Mouse (Mus musculus) layer of hippocampus, postnatal 25 days (tissue): Measurements from ENCODE around the gene Kif6. TPM values are rescaled to one million over a fixed set of nuclear protein-coding genes. Genes with fewer than 3 reads are reported as not detected.
A peak's percentile ranks its signal among the peaks of the same experiment; 100 is the strongest.

Experiments used
- DNase-seq, 2 experiments: peaks; one replicate each; pipeline ENCODE4 v3.0.0; 2022; ENCODE audit warnings: mixed read lengths in 2 of 2, low spot score in 1 of 2; ENCODE audit errors: extremely low spot score in 1 of 2
- total RNA-seq, 2 experiments: library from RNA; stranded (reverse); gene quantifications; 2 replicates each; pipeline ENCODE4 v1.2.3; 2021

The Kif6 gene
- total RNA-seq, 2 experiments from 2014 or later: 3.0 to 3.9 TPM

GRCm38 (mm10) chr17:49779576-49779975, 164.6 kb downstream of the Kif6 start:
- peak in 1 of 2 experiments; percentile 15 for DNase-seq

GRCm38 (mm10) chr17:49785851-49786250, 170.9 kb downstream of the Kif6 start:
- DNase-seq: no peak

DNA sequence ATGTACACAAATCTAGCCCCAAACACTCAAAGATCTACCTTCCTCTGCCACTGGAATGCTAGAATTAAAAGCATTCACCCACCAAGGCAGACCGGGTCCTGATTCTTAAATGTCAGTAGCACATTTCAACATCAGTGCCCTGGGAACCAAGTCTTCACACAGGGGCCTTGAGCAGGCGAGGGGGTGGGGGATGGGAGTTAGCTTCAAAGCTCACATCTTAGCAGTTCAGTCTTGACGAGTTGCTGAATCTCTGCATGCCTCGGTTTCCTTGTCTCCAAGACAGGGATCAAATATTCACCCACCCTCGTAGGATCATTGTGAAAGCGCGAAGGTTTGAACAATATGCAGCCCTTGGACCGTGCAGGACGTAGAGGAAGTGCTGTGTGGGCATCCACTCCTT, 172.4 kb downstream of the Kif6 start:
- no peak for DNase-seq

- DNase-seq: no peak
Measured at GRCm38 (mm10) chr17:49788187-49788974, 173.4 kb downstream of the Kif6 start.

- no peak for DNase-seq
Measured at GRCm38 (mm10) chr17:49791546-49791945, 176.6 kb downstream of the Kif6 start.

DNA sequence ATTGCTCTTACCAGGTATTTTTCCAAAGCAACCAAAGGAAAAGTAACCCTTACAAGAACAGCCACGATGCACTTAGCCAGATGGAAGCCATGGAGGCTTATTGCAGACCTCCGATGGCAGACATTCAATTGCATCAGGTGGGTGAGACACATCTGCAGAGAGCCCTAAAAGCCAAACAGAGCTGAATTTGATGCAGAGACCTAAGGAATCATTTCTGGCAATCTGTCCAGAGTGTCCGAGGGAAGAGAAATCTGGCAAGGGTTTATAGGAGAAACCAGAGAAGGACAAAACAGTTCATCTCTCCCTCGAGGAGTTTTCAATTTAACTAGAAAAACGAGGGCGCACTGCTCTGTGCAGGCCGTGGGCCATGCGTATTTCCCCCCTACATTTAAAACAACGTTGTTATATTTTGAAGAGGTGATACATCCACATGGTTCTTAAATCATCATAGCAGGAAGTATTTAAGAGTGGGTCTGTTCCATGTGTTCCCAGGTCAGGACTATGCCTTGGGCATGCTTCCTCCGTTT, 177.3 kb downstream of the Kif6 start:
- no peak for DNase-seq

DNA sequence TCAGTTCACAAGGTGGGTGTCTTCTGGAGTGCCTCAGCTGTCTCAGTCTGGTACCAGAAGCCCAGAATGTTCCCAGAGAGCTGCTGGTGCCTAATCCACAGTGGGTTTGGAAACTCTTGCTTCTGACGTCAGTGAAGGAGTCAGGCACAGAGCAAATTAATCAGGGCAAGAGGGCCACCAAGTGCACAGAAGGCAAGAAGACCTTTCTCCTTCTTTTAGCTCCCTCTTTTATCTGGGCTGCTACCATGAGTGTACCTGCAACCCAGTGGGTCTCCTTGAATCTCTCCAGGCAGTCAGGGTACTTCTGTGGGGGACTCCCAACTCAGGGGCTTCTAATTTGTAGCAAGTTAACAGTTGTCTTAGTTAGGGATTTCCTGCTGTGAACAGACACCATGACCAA, 178.0 kb downstream of the Kif6 start:
- no peak for DNase-seq

- no peak for DNase-seq
Measured at GRCm38 (mm10) chr17:49793965-49794364, 179.0 kb downstream of the Kif6 start.

- DNase-seq: no peak
Measured at GRCm38 (mm10) chr17:49795241-49795640, 180.3 kb downstream of the Kif6 start.

DNA sequence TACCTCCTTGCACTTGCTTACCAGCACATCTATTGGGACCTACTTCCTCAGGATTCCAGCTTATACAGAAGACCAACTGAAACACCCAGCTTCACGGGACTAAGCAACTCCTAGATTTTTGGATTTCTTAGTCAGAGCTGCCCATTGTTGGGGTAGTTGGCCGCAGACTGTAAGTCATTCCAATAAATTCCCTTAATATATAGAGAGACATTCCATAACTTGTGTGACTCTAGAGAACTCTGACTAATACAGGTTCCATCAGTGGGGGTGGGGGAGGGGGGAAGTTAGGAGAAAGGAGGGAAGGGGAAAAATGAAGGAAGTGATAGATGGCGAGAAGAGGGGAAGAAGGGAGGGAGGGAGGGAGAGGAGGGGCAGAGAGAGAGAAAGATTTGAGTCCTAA, 181.2 kb downstream of the Kif6 start:
- no peak for DNase-seq

GRCm38 (mm10) chr17:49799168-49799567, 184.2 kb downstream of the Kif6 start:
- no peak for DNase-seq

- no peak for DNase-seq
Measured at GRCm38 (mm10) chr17:49800157-49800556, 185.2 kb downstream of the Kif6 start.

DNA sequence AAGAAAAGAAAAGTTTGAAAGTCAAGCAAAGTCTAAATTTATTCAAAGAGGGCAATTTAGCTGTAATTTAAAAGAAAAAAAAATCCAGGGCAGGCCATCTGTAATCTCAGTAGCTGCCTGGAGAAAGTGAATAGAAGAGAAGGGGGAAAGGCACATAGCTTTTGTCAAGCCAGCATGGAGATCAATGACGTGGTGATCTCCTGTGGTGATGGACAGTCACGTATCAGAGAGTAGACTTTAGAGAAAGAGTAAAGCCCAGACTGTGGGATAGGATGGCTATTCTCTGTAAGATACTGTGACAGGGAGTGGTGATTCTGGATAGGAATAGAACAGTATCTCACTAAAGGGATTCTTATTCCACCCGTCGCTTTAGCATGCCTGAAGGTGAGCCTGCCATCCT, 192.5 kb downstream of the Kif6 start:
- DNase-seq: no peak

- DNase-seq: no peak
Measured at GRCm38 (mm10) chr17:49808712-49809343, 193.9 kb downstream of the Kif6 start.

DNA sequence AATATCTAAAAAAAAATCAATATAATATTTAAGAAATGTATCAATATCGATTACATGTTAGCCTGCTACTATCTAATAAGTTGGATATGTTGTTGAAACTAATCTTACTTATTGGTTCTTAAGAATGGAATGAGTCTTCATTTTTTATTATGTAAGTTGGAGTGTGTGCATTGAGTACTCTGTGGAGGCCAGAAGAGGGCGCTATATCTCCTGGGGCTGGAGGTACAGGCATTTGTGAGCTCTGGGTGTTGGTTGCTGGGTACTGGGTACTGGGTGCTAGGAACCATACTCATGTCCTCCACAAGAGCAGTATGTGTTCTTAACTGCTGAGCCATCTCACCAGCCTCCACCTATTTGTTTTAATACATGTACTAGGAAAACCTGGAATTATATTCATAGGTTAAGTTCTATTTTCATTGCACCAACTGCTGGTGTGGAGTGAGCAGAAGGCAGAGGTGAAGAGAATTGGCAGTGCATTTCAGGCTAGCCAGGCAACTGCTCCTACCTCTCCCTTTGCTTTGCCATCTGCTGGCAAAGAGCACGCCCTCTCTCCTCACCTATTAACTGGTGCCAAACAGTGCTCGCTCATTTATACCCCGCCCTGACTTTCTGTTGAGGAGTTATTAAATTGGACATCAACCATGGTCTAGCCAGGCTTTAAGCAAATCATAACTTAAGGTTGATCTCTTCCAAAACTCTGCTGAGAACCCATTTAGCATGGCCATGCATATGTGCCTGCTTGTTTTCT, 199.1 kb downstream of the Kif6 start:
- DNase-seq: no peak

GRCm38 (mm10) chr17:49816067-49816565, 201.2 kb downstream of the Kif6 start:
- no peak for DNase-seq

GRCm38 (mm10) chr17:49816703-49817102, 201.8 kb downstream of the Kif6 start:
- DNase-seq: no peak

- DNase-seq: no peak
Measured at GRCm38 (mm10) chr17:49820203-49820602, 205.3 kb downstream of the Kif6 start.

DNA sequence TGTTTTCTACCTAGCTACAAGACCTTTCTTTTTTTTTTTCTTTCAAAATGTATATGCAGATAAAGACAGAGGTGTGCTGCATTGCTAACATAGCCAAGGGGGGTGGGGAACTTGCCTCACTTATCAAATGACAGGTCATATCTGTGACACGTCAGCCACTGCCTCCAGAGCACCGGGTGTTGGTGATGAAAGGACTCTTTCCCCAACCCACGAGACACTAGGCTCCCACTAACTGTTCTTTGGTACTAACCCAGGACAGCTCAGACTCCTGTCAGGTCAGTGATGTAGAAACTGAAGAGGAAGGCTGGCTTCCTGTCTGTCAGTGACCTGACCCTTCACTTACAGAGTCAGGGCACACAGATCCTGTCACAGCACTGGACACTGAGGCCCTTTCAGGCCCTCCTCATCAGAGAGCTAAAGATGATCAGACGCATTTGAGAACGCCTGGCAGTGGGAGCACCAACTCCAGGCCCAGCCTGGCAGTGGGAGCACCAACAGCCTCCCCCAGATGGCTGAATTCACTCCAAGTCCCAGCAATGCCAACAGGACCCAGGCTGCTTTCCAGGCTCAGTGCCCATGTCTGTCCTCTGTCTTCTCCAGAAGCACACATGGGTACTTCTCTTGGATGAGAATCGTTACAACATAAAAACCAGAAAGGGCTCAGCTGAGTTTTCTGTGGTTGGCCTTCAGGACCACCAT, 209.4 kb downstream of the Kif6 start:
- DNase-seq: peak in 1 of 2 experiments; percentile 37

- no peak for DNase-seq
Measured at GRCm38 (mm10) chr17:49824841-49825450, 210.0 kb downstream of the Kif6 start.
